Mouse (Mus musculus) cerebellum, adult 11 months (tissue): ENCODE results near the gene Gm20388.

Experiments used
- DNase-seq: peaks from one replicate; pipeline ENCODE4 v3.0.0; 2022

Gene Gm20388

GRCm38 (mm10) chr8:120563851-120564837 is 653.5 kb downstream of the Gm20388 start:
- DNase-seq = no peak

- DNase-seq = no peak
Observed at GRCm38 (mm10) chr8:120565151-120565711, 654.6 kb downstream of the Gm20388 start.

GRCm38 (mm10) chr8:120566681-120567080 is 656.0 kb downstream of the Gm20388 start:
- DNase-seq = no peak

GRCm38 (mm10) chr8:120567731-120568130 is 657.1 kb downstream of the Gm20388 start:
- DNase-seq = no peak

- DNase-seq = no peak
Observed at GRCm38 (mm10) chr8:120568164-120568798, 657.6 kb downstream of the Gm20388 start.

- no peak for DNase-seq
Observed at GRCm38 (mm10) chr8:120569123-120569522, 658.5 kb downstream of the Gm20388 start.

- peak; percentile 77 for DNase-seq
Observed at GRCm38 (mm10) chr8:120569939-120570715, 659.5 kb downstream of the Gm20388 start.

GRCm38 (mm10) chr8:120571561-120571960 is 660.9 kb downstream of the Gm20388 start:
- no peak for DNase-seq

GRCm38 (mm10) chr8:120572534-120572933 is 661.9 kb downstream of the Gm20388 start:
- peak; percentile 52 for DNase-seq

- no peak for DNase-seq
Observed at GRCm38 (mm10) chr8:120573866-120574265, 663.2 kb downstream of the Gm20388 start.

GRCm38 (mm10) chr8:120574941-120575340 is 664.3 kb downstream of the Gm20388 start:
- no peak for DNase-seq

GRCm38 (mm10) chr8:120575801-120576200 is 665.2 kb downstream of the Gm20388 start:
- no peak for DNase-seq

- DNase-seq = no peak
Observed at GRCm38 (mm10) chr8:120577821-120578220, 667.2 kb downstream of the Gm20388 start.

- DNase-seq = no peak
Observed at GRCm38 (mm10) chr8:120580336-120581000, 669.8 kb downstream of the Gm20388 start.

GRCm38 (mm10) chr8:120581329-120581728 is 670.7 kb downstream of the Gm20388 start:
- DNase-seq = no peak

GRCm38 (mm10) chr8:120581811-120582210 is 671.2 kb downstream of the Gm20388 start:
- DNase-seq = no peak

- no peak for DNase-seq
Observed at GRCm38 (mm10) chr8:120585521-120585920, 674.9 kb downstream of the Gm20388 start.

- DNase-seq = peak; percentile 99
Observed at GRCm38 (mm10) chr8:120588908-120589771, 678.5 kb downstream of the Gm20388 start, which contains the start of gene Gins2. TSS of gene Gins2 (minus strand) at chr8:120589304.

GRCm38 (mm10) chr8:120589921-120590320 is 679.3 kb downstream of the Gm20388 start:
- DNase-seq = no peak

GRCm38 (mm10) chr8:120591587-120592292 is 681.1 kb downstream of the Gm20388 start:
- no peak for DNase-seq
